Mouse (Mus musculus): ENCODE measurements at regions not wholly inside any gene's neighbourhood (a gene's known extent, or its start where the extent isn't known, plus 50 kb on each side); places are given as distances from the start of the nearest gene placed in this dataset.

DNA sequence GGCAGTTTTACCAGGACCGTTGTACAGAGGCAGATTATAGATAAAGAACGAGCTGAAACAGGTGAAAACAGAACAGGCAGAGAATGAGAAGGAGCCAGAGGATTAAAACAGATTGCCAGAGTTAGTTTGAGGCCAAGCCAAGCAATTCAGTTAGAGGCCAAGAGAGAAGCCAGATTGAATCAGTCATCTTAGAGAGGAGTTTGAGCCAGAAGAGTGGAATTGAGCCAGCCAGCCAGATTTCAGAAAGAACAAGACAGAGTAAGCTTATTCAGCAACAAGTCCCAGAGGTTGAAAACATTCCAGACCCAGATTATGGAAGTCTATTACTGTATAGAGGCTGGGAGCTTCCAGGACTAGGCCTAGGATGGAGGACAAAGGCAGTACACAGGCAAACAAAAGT lies 499.7 kb downstream of the Fgf9 start:
- DNase-seq = no peak

- no peak for DNase-seq
These were observed 497.1 kb downstream of the Fgf9 start for GRCm38 (mm10) chr14:58567472-58567871.

- DNase-seq = no peak
These were observed 492.7 kb downstream of the Fgf9 start for GRCm38 (mm10) chr14:58563082-58563481.

DNA sequence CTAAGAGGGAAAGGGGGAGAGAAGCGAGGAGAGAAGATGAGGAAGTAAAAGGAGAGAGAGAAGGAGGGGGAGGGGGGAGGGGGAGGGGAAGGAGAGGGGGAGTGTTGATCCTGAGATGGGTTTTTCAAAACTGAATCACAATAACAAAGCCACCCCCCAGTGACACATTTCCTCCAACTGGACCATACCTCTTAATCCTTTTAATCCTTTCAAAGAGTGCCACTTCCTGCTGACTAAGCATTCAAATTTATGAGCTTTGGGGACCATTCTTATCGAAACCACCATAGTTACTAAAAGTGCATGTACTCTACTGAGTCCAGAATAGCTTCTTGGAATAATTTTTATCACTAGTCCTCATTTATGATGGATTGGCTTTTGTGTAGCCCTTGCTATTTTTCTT lies 480.4 kb downstream of the Fgf9 start:
- DNase-seq = no peak

- DNase-seq = no peak
These were observed 475.4 kb downstream of the Fgf9 start for GRCm38 (mm10) chr14:58545778-58546177.

GRCm38 (mm10) chr14:58543140-58543767 lies 472.9 kb downstream of the Fgf9 start:
- DNase-seq = no peak

DNA sequence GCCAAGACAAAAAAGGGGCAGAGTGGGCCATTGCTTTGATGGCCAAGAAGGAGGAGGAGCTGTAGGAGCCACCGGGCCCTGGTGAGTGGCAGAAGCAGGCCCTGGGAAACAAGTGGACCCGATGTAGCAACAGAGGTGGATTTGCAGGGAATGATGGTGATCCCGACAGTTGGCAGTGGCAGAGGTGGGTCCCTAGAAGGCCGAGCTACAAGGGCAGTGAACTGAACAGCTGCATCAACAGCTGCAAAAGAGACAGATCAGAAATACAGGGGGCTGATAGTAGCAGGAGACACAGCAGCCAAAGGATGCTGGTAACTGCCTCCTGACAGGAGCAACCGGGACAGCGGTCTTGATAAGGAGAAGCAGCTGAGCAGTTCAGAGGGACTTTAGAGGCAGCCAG lies 467.8 kb downstream of the Fgf9 start:
- DNase-seq = no peak

DNA sequence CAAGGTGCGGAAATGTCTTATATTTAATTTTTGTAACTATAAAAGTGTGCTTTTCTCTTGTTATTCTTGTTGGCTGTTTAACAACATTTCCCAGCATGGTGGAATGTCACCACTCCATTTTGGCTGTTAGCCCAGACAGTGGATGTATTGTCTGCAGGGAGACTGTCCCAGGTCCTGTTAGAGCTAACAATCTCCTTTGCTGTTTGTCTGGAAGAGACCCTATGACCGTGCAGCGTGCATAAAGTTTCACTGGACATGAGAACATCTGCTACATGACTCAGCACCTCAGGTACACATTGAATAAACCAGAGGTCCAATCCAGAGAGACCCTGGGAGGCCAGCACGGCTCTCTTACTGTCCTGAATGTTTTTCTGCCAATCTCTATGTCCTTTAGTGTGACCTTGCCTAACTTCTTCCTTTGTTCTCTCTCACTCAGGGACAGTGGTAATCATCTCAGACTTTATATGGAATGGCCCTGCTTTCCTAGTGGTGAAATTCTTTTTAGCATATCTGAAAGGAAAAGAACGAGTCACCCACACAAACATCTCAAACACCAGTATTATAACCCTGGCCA lies 450.7 kb downstream of the Fgf9 start:
- DNase-seq = no peak

GRCm38 (mm10) chr14:58520384-58520783 lies 450.0 kb downstream of the Fgf9 start:
- no peak for DNase-seq

GRCm38 (mm10) chr14:58519086-58519485 lies 448.7 kb downstream of the Fgf9 start:
- no peak for DNase-seq

GRCm38 (mm10) chr14:58516543-58516942 lies 446.2 kb downstream of the Fgf9 start:
- DNase-seq = no peak

DNA sequence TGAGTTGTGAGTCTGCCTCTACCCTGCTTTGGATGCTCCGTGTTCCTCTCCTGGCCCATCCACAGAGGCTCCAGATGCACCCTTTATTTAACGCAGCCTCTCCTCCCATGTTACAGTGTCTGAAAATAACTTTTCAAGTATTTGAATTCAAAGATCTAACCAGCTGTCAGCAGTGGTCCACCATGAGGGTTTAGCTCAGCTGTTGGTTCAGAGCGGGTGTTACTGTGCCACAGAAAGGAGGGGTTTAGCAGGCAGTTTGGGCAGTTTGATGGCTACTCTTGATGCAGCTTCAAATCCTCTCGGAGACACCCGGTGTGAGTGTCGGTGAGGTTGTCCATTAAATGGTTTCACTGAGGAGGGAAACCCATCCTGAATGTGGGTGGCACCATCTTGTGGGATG lies 441.8 kb downstream of the Fgf9 start:
- DNase-seq = no peak

GRCm38 (mm10) chr14:58511571-58511985 lies 441.2 kb downstream of the Fgf9 start:
- DNase-seq = no peak

DNA sequence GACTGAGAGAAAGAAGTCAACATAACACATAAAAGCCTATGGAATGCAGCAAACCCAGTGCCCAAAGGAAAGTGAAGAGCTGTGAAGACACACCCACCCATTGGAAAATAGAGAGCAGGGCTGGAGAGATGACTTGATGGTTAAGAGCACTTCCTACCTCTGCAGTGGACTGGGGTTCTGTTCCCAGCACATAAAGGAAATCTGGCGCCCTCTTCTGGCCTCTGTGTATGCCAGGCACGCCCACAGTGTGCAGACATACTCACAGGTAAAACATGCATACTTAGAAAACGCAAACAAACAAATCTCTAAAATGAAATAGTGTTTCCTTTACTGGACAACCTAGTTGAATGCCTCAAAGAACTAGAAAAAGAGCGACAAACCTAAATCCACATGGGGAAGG lies 440.4 kb downstream of the Fgf9 start:
- DNase-seq = no peak

DNA sequence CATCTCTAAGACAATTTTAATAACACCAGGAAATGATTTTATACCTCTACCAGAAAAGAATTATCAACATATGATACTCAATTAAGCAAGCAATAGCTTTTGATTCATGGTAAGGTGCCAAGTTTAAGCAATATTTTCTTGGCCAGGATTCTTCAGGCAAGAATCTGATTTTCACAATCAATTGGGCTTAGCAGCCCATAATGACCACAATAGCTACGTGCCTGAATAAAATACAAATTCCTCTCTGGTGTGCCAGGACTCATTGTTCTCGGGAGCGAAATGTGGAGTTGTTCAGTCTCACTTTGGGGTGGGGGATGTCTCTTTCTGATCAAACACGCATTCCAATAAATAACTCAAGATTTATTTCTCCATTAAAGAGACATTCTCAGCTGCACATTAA lies 438.8 kb downstream of the Fgf9 start:
- DNase-seq = no peak

DNA sequence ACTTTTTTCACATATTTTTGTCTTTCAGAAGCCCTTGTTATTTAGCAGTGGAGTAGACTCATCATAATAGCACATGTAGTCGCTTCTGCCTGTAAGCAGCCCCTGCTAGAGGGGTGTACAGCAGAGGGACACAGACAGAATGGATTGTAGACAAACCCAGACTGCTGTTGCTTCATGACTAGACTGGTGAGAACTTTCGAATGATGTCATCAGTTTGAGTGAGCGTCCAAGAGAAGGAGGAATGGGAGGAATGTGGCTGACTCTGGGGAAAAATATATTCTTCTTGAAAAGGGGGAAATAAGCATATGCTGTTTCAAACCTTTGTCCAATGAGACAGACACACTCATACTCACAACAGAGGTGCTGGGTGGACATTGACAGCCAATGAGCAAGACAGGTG lies 436.1 kb downstream of the Fgf9 start:
- DNase-seq = no peak

DNA sequence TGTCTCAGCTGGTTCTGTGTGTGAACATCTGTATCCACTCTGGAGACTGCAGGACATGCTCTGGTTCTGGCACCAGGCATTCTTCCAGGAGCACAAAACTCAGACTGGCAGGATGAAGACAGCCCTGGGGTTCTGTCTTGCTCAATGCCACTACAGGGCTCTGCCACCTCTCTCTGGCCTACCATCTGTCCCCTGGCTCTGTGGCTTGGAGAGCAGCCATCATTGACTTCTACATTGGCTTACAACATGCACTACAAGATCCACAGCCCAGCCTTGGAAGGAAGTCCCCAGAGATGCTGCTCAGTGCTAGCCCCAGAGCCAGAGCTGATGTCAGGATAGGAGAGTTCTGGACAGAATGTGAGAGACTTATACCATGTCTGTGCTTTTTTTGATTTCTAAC lies 435.5 kb downstream of the Fgf9 start:
- no peak for DNase-seq

DNA sequence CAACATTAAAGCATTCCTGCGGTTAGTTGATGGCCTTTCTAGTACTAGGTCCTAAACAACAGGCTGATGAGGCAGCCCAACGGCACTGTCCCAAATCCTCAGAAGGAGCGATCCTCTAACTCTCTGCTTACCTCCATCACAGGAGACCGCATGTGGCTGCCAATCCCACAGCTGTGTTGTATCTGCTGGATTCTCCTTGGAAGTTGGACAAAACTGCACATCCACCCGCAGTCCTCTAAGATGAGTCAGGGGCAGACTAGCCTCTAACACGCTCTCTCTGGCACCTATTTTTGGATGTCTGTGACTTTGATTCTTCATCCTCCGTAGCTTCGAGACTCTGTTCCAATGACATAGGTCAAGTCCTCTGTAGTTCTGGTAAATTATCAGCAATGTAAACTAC lies 432.5 kb downstream of the Fgf9 start:
- DNase-seq = no peak

DNA sequence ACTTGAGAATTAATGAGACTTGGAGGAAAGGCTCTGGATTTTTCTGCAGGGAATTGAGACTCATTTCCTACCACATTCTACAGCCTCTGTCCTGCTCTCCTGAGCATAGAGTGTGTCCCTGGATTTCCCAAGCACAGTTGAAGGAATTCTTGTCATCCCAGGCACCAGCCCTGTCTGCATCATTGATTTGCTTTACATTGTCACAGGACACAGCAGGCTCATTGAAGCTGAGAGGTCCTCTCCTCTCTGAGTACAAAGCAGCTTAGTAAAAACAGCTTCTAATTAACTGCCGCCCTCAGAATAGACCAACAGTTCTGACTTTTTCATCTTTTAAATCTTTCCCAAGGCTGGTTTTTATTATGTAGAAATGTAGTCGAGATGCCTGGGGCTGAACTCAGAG lies 429.7 kb downstream of the Fgf9 start:
- DNase-seq = no peak

GRCm38 (mm10) chr14:58499501-58499900 lies 429.2 kb downstream of the Fgf9 start:
- no peak for DNase-seq

DNA sequence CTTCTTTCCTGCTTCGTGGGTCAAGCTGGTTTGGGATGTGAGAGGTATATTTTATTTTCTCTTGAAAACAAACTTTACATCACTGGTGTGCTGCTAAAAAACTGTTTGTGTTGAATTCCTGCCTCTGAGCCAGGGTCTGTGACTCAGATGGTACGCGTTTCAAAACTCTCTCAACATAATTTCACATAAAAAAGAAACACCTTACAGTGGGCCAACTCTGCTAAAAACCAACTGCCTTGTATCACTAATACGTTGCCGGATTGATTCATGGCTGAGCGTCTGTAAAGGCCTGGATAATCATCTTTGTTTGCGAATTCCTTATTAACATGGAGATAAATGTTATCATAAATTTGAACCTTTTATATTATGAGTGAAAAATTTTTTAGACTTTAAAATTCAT lies 428.7 kb downstream of the Fgf9 start:
- DNase-seq = no peak

GRCm38 (mm10) chr14:58496902-58497301 lies 426.6 kb downstream of the Fgf9 start:
- DNase-seq = no peak

DNA sequence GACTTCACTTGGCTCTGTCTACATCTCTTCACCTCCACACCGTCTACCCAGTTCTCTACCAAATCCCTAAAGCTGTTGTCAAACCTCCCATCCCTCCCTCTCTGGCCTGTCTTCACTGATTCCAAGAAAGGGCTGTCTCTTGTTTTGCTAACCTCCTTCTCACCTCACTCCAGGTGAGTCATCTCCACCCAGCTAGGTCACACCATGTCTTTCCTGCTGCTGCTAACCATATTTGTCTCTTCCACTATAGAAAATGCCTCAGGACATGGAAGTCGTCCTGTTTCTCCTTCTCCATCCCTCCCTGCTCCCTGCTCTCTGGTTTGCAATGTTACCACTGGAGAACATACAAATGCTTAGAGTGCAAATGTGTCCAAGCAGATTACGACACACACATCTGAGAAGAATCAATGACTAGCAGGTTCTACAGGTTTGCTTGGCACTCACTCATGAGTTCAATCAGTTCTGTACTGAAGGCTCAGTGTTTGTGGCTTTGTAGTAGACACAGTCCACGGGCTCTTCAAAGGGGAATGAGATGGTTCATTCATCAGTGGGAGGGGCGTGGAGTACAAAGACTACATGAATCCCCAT lies 424.1 kb downstream of the Fgf9 start:
- DNase-seq = no peak

- no peak for DNase-seq
These were observed 421.8 kb downstream of the Fgf9 start for GRCm38 (mm10) chr14:58492118-58492517.

DNA sequence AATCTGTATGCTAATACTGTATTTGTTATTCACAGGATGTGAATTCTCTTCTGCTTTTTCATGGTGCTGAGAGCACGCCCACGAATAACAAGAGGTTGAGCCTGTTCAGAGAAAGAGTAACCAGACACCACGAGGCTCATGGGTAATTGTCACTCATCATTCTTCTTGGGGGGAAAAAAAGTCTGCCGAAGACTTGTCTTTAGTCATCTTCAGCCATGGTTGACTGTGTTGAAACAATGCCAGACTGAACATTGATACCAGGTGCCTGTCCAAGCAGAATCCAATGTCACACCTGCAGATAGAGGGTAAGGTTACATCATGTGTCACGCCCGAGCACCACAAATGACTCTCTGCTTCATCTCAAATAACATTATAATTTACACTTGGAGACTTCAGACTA lies 418.5 kb downstream of the Fgf9 start:
- DNase-seq = no peak
